Mouse (Mus musculus): ENCODE measurements around the gene Rapgef4.
"Not testable (repeated sequence)": the region's sequence is repeated elsewhere in the genome, so short reads cannot be mapped to it uniquely, and the experiment has no call there.

The Rapgef4 gene

DNA sequence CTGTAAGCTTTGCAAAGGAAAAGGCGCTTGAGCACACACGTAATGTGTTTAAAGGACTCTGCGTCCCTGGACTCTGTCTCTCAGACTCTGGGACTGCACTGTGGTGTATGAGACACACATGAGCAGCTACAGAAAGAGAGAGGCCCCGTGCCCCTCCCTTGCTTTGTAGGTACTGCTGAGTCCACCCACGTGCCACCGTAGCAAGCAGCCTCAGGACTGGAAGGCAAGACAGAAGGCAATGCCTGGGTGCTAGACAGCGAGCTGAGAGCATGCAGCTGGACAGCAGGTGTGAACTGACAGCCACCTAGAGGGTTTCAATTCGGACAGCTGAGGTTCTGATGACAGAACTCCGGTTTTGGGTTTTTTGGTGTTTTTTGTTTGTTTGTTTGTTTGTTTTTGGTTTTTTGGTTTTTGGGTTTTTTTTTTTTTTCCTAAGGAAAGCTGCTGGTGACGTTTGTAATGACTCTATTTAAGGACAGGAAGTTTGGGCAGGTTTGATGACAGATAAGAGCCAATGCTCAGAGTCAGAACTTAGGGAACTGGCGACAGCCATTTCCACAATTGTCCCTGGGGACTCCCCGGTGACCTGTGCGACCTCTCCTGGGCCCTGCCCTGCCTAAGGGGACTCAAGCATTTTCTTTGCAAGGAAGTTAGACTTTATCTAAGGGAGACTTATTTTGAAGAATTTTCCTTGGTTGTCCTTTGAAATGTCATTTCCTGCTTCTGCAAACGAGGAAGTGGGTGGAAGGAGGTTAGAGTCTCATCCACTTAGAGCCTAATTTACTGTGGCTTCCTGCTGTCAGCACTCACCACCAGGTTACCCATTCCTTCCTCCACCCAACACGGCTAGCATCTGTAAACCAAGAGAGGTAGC, 136.3 kb downstream of the Rapgef4 start:
- DNase-seq (ENCODE audit: low spot score in 2 of 2), result no peak

DNA sequence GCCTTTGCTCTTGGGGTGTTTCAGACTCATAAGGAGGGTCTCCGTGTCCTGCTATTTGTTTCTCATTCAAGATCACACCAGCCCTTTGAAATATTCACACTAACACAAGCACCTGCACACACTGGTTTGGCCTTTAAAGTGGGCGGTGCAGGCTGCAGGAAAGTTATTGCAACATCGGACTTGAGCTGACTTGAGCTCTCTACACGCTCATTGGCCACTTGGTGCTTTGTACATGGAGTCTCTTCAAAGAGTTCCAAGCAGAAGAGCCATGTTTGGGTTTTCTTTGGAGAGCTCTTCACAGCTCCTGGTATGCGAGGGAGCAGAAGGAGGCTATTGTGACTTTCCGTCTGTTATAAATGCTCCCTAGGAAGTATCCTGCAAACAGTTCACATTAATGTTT, 139.2 kb downstream of the Rapgef4 start:
- DNase-seq (ENCODE audit: low spot score in 2 of 2), result no peak

DNA sequence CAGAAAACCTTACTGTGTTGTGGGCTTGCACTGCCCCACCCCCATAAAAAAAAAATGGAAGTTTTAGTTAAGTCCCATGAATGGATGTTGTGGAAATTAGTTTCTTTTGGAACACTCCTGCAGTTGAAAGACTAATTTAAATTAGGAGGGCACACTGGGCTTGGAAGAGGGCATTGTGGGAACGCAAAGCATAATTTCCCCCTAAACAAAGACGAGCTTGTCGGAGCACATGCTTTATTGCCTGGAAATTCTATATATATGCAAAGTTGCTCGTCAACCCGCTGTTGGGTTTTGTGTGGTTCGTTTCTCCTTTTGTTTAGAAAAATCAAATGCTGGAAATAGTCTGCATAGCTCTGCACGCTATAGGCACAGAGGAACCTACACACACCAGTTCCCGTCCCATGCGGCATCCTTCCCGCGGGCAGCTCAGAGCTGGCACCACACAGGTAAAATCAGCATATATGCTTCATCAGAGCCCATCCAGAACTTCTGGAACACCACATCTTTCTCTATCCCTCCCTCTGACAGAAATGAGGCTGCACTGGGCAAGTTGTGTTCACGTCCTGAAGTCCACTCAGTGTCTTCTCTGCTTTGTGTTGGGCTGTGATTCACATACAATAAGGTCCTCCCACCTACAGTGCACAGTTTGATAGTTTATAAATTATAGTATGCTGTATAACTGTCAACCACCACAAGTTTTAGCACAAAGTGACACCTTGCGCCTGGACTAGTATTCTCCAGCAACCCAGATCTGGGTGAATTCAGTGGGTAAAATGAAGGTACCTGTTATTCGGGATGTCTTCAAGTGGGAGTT, 141.6 kb downstream of the Rapgef4 start:
- DNase-seq (ENCODE audit: low spot score in 2 of 2), result no peak

DNA sequence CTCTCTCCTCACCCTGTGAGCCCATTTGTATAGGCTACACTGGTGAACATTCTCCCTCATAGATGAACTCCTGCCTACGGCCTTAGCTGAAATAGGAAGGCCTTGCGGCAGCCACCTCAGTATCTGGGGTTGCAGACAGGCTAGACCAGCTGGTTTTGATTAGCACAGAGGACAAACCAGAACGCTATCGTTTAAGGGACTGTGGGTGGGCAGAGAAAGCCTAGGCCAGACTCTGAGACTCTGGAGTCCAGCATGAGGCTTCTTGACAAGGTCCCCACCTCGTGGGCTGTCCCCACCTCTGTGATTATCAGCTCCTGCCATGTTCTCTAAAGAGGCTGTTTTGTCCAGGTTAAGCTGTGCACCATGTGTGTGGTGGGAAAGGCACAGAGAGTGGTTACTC, 142.8 kb downstream of the Rapgef4 start:
- DNase-seq (ENCODE audit: low spot score in 2 of 2), result no peak

DNA sequence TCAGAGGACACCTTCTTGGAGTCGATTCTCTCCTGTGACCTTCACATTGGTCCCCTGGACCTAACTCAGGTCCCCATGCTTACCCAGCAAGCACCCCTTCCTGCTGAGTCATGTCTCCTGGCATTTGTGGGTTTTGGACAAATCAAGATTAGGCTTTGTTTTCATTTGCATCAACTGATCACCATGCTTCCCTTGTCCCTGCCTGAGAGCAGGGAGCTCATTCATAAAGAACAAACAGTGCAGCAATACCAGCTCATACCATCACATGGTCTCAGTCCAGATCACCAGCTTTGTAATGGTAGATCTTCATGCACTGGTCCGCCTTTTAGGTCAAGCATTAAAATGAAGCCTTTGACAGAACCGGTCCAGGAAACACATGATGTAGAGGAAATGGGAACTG, 144.7 kb downstream of the Rapgef4 start:
- no peak for DNase-seq (ENCODE audit: low spot score in 2 of 2)

DNA sequence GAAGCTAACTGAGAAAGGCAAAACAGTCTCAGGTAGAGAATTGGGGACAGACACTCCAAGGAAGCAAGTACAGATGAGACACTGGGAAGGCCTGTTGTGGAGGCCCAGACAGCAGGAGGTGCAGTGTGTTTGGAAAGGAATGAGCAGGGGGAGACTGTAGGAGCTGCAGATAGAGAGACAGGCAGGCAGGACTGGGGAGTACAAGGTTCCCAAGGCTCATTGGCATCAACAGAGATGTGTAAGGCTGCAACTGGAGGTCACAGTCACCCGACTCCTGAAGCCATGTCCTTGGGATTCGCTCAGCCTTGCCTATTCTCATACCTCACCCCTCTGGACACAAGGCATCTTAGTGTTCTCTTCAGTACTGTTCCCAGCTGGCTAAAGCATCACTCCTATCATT, 145.4 kb downstream of the Rapgef4 start:
- DNase-seq (ENCODE audit: low spot score in 2 of 2), result no peak

DNA sequence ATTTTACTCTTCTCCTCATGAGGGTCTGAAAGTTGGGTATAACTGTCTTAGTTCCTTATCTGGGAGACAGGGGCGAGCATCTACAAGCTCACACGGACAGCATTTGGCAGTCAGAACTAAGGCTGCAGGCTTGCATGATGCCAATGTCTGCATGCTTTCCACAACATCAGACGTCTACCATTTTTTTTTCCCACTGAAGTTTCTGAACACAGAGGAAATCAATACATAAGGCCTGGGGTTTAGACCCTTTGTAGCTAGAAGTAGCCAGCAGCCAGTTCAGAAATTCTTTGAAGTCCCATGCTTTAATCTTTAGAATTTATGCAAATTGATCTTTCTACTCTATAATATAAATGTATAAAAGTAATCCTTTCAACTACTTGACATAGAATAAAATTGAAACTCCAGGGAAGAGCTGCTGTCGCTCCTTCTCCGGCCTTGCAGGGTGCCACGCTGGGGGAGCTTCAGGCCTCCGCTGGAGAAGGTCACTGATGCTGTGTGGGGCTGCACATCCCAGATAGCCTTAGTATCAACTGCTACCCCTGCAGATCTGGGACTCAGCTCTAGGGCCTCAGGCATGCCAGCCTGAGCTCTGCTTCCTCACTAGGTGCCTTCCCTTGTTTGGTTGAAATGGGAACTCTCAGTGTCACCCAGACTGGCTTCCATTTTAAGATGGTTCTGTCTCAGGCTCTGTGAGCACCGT, 148.7 kb downstream of the Rapgef4 start:
- DNase-seq (ENCODE audit: low spot score in 2 of 2), result no peak

DNA sequence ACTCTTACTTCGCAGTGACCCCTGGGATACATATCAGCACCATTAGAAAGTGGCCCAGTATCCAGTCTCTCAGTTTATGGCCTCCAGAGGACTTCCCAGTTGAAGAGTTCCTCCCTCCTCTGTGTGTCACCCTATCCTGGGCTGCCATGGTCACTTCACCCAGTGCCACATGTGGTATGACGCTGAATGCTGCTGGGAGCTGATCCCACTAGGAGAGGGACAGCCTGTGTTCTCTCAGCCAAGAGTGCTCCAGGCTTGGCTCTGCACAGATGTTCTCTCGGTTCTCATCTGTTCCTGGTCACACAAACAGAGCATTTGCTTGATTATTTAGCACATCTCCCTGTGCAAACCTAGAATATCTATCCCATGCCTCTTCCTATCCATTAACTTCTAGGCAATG, 151.2 kb downstream of the Rapgef4 start:
- no peak for DNase-seq (ENCODE audit: low spot score in 2 of 2)

DNA sequence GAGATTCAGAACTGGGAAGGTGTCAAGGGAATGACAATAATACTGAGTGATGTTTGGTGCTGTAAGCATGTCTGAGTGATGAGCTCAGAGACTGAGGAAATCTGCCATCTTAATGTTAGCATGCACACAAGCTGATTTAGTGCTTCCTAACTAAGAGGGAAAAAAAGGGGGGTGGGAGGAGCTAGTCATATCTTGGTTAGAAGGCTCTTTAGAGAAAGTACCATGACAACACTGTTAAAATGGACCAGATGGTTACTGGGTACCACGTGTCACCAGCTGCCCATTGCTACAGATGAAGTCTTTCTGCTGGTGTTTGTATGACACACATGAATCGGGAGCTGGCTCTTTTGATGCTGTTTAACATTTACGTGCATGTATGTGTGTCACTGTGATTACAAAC, 155.0 kb downstream of the Rapgef4 start:
- DNase-seq (ENCODE audit: low spot score in 2 of 2), result no peak

DNA sequence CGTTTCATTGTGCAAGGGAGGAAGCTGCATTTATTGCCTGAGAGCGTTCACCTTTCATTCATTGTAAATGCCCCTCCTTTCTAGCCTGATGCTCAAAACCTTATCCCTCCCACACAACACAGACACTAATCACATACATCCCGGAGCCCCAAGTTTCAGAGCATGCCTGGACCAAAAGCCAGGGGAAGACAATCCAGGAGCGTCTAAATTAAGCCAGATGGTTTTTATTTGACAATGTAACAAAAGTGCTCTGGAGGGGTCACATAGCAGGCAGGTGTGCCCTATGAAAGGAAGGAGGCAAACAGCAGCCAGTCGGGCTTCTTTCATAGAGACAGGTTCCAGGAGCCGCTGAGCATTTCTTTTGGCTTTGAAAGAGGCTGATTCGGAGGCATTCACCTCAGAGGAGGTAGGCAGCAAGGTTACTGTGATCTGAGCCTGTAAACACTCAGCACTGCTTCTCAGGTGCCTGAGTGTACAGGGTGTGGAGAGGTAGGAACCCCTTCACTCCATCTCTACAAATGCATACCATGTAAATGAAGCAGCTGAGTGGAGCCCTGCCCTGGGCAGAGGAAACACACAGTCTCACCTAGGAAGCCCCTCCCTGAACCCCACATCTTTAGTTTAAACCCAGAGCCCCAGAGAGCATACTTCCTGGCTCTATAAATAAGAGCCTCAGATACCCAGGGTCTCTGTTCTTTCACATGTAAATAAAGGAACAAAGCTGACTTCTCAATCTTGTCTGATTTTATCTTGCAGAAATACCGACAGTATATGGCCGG, 155.6 kb downstream of the Rapgef4 start:
- no peak for DNase-seq (ENCODE audit: low spot score in 2 of 2)

DNA sequence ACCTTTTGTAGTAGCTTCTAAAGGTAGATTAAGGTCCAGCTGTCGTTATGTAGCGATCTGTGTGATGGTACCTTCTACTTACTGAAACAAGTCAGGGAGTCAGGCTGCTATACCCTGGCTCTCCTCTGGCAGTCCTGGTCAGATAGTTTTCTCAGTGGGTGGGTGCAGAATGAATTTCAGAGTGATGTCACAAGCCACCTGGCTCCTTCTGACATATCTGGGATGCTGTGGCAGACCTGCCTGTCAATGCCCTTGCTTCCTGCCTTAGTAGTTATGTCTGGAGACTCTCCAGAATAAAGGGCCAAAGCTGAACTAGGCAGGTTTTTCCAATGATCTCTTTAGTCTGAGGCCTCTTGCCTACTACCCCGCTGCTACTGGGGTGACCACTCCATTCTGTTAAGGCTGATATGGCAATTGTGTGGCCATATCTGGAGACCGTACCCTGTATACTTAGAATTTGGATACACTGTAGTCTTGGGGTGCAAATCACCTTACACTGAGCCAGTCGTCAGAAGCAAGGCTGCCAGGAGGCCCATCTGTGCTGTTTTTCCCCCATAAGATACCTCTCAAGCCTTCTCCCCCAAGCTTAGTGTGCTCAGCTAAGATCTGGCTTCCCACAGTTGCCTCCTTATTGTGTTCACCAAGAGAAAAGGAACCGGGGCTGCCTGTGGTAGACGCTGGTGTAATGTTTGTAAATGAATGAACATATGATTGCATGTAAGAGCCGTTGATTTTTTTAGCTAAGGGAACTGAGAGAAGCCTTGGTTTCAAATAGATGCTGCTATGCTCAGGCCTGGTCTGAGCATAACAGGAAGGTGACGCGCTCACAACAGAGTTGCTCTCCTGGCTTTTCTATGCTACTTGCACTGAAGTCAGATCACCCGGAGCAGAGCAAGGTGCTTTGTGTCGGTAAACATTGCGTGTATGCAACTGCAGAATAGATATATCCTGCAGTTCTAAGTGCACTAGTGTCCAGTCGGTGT, 159.1 kb downstream of the Rapgef4 start:
- DNase-seq (ENCODE audit: low spot score in 2 of 2), result no peak

DNA sequence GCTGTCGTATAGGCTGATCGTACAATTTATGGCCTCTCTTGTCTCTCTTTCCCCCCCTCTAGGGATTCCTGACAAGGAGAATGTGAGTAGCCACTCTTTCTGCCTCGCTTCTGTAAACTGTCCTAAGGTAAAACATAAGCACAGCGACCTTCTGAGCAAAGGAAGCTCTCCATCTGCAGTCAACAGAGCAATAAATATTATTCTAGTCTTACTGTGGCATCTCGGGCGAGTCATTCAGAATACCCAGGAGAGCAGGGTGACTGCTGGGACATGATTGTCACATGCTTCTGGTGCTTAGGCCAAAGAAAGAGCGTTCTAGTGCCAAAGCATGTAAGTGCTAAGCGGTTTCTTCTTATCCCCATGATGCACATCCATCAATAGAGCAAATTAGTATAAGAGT, 160.1 kb downstream of the Rapgef4 start:
- no peak for DNase-seq (ENCODE audit: low spot score in 2 of 2)

DNA sequence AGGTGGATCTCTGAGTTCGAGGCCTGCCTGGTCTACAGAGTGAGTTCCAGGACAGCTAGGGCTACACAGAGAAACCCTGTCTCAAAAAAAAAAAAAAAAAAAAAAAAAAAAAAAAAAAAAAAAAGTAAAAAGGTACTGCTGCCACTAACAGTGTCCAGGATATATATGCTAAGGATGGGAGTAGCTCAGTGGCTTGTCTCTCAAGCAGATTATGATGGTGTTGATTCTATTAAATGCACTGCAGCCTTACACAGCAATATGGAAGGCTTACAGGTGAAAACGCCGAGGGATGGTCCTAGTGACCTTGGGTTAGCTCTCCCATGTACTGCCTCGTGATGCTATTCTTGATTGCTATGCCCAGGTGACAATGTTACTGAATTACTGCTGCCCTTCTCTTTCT, 160.7 kb downstream of the Rapgef4 start:
- DNase-seq (ENCODE audit: low spot score in 2 of 2), result not testable (repeated sequence)

DNA sequence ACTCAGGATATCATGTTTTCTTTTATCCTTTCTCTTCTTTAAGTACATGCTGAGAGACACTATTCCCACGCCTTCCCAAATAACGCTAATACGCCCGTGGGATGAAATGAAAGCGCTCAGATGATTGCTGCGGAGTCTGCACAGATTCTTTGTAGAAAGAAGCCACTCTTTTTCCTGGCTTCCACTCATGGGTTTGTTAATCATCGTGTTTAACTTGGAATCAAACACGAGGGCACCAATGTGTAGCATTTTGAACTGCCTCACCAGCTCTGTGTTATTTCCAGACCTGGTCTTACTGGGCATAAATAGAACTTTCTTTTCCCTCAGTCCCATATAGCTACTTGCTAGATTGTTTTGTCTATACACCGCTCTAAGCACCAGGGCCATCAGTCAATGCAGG, 162.4 kb downstream of the Rapgef4 start:
- DNase-seq (ENCODE audit: low spot score in 2 of 2), result no peak

DNA sequence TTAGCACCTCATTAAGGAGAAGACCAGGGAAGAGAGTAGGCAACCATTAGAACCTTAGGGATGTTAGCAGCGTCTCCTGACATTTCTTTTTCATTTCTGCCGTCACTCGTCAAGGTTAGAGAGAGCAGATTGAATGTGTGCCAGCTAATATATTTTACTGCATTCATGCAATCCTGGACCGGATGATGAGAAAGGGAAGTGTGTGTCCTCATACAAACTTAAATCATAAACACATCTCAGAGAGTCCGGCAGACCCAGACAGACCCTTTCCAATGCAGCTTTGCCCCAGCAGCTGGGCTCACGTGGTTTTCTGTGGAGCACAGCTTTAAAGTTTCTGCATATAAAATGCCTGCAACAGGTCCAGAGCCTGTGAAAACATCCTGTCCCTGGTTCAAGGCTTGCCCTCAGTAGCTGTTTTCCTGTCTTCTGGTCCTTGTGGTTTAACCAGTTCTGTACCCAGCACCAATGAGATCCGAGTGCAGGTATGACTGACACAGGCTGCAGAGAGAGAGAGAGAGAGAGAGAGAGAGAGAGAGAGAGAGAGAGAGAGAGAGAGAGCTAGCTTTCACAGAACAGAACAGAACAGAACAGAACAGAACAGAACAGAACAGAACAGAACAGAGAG, 163.6 kb downstream of the Rapgef4 start:
- DNase-seq (ENCODE audit: low spot score in 2 of 2), result no peak

DNA sequence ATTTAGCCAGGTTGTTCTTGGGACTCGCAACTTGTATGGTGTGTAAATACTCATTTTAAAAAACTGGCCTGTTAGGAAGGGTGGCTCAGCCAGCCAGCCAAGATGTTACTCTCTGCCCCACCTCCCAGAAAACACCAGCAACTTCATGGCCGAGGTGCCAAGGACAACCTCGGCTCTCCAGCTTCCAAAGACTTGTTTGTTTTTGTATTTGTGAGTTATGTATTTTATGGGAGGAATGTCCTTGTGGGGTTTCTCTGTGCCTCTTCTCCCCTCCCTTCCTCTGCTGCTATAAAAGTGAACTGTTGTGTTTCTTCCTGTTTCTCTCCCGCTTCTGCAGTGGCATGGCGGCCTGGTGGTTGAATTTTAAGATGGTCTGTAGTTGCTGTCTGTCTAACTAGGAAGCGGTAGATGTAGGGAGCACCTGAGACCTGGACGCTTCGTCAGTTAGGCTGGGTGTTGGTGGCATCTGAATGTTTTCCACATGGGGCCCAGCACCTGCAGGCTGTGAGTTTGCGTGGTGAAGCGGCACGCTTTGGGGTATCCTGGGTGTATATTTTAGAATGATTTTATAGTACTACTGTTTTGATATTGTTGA, 164.3 kb downstream of the Rapgef4 start:
- no peak for DNase-seq (ENCODE audit: low spot score in 2 of 2)

DNA sequence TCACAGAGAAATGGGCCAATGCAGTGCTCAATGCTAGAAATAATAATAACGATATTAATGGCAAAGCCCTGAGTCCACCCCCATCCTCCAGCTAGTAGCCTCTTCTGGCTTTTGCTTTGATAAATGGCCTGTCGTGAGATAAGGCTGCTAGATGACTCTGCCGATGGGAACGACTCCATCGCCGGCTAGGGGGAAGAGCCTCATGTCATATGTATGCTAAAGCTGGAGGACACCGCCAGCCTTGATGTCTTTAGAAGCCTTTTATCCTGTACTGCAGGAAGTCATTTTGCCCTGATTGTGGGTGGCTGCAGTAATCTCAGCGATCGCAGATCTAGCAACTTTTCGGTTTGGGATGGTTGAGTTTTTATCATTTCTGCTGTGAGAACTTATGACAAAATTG, 165.0 kb downstream of the Rapgef4 start:
- DNase-seq (ENCODE audit: low spot score in 2 of 2), result no peak

DNA sequence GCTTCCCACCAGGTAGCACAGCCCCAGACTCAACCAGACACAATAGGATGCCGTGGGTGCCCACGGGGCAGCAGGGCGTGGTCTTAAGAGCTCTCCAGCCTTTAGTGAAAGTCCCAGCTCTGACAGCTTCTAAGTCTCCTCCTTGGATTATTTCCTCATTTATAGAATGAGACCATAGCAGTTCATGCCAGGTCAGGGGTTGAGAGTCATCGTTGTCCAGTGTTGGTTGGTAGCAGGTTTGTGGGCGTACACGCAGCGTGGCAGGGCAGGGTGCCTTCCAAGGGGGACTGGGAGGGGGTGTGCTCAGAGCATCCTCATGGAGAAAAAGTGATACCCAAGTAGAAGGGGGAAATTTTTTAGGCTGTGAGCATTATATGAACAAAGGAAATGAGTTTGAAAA, 166.2 kb downstream of the Rapgef4 start:
- no peak for DNase-seq (ENCODE audit: low spot score in 2 of 2)

DNA sequence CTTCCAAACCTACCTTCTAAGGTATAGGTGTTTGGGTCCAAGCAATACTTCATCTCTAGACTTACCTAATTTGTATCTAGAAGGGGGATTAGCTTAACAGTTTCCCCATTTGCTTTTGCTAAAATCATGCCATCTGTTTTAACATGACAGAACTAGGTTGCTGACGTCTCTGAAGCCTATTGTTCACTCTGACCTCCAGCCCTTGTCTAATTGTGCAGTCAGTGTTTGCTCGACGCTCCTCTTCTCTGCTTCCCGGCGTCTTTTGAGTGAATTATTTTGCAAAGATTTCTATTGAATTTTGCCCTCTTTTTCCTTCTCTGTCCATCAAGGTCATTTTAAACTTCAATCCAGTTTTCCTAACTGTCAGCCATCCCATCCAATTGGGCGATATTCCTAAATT, 166.7 kb downstream of the Rapgef4 start:
- no peak for DNase-seq (ENCODE audit: low spot score in 2 of 2)

DNA sequence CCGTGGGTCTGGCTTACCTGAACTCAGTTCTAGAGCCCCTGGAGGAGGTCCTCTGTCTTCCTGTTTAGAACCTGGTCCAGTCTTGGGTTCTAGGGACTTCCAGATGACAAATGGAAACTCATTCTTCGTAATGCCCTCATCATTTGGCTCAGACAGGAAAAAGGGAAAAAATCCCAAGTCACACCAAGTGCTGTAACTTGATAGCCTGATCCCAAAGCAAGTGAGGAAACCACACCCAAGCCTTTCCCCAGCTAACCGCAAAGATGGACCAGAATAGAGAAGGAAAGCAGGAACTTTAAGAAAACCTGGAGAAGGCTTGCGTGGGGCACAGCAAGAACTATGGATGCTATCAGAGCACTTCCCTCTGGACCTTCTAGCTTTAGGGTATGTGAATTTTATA, 167.6 kb downstream of the Rapgef4 start:
- no peak for DNase-seq (ENCODE audit: low spot score in 2 of 2)

All from urinary bladder, adult 18-20 months (tissue).